ENCODE assay signal across 8 mouse cellular contexts in the genomic region with DNA sequence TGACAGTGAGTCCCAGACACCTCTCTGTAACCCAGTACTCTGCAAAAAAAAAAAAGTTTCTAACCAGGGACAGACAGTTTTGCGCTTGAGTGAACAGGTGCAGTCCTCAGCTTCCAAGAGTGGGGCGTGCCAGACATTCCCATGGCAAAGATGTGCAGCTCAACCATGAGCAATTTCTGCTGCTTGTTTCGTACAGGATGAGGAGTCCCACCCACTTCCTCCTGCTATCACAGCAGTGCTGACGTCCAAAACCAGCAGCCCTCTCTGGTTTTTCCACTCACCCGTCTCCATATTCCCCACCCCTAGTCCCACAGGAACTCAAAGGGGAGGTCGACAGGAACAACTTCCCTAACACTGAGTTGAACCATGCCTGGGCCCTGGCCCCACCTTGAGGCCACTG. TPM values are rescaled to one million over a fixed set of nuclear protein-coding genes. Genes with fewer than 3 reads are reported as not detected.
DNase-seq lines count a peak whose midpoint lies in the region; ATAC-seq and TF ChIP-seq lines count a peak whose summit lies in the region.
"Had no signal": no experiment of that assay in that cellular context is flagged by ENCODE, and none has a peak within 500 bp of the region (broad histone marks: within the 10 kb centered on the region; RNA-seq: fewer than 3 reads in every experiment).

No protein-coding gene starts in this region.

- no peak for DNase-seq in limb, embryonic 10.5 days (ENCODE audit: low spot score)
- peak; percentile 62 to 66 for DNase-seq in heart, postnatal 10 days
- peak; percentile 54 for DNase-seq in lung, postnatal 10 days
- no peak for DNase-seq in thymus, postnatal 25 days

- ATAC-seq in limb, embryonic 13.5 days (ENCODE audit: low FRiP score, low read depth) = no peak
- ATAC-seq in common myeloid progenitor, adult 5-6 weeks (replicated peaks; ENCODE audit: low read depth, poor library complexity, severe bottlenecking) = peak; percentile 45
- no peak for ATAC-seq in intestine, postnatal 0 days

- intact Hi-C loops in heart, postnatal 10 days (cut with DNase I) = no loop called here

- no peak overlapping the region for H3K9ac ChIP-seq in limb, embryonic 13.5 days
- H3K9ac ChIP-seq in intestine, postnatal 0 days (ENCODE audit: low read depth, low read length) = no peak overlapping the region

- 65% methylated on average over 6 of the region's 6 CpGs for WGBS in limb, embryonic 13.5 days
- 75% methylated on average over 6 of the region's 6 CpGs for whole genome bisulfite sequencing in limb, embryonic 10.5 days
- 57% methylated on average over 6 of the region's 6 CpGs for WGBS in intestine, postnatal 0 days

- H3K4me1 ChIP-seq in limb, embryonic 13.5 days = peaks cover 29% of the 10 kb centered on the region
- H3K4me1 ChIP-seq in limb, embryonic 10.5 days = peaks cover 57% of the 10 kb centered on the region
- peaks cover 16% of the 10 kb centered on the region for H3K4me1 ChIP-seq in intestine, postnatal 0 days (replicated peaks; ENCODE audit: control insufficient read depth, insufficient read depth, low read length)

- 0 out of 2 replicates have a peak overlapping the region, but pooled peaks have one; percentile 67 for H3K4me2 ChIP-seq in limb, embryonic 13.5 days (replicated peaks)
- H3K4me2 ChIP-seq in intestine, postnatal 0 days (replicated peaks; ENCODE audit: low read depth) = no peak overlapping the region

- H3K9me3 ChIP-seq in limb, embryonic 13.5 days = no peaks in the 10 kb centered on the region
- H3K9me3 ChIP-seq in limb, embryonic 10.5 days (replicated peaks) = no peaks in the 10 kb centered on the region
- no peaks in the 10 kb centered on the region for H3K9me3 ChIP-seq in intestine, postnatal 0 days (ENCODE audit: control insufficient read depth)

- H3K4me3 ChIP-seq in limb, embryonic 13.5 days = no peak overlapping the region
- H3K4me3 ChIP-seq in limb, embryonic 10.5 days = no peak overlapping the region
- no peak overlapping the region for H3K4me3 ChIP-seq in intestine, postnatal 0 days (ENCODE audit: low read depth, low read length)

- H3K27ac ChIP-seq in limb, embryonic 13.5 days = no peak overlapping the region
- no peak overlapping the region for H3K27ac ChIP-seq in limb, embryonic 10.5 days
- H3K27ac ChIP-seq in intestine, postnatal 0 days (ENCODE audit: low read depth, low read length) = no peak overlapping the region
- H3K27ac ChIP-seq: liver, embryonic 14.5 days had no signal

- TF ChIP-seq CTCF in intestine, postnatal 0 days (IDR thresholded peaks at IDR 0.05; ENCODE audit: low read depth) = no peak

- H3K27me3 ChIP-seq in limb, embryonic 13.5 days = peaks cover 34% of the 10 kb centered on the region
- H3K27me3 ChIP-seq in limb, embryonic 10.5 days (ENCODE audit: low read depth, poor library complexity, severe bottlenecking) = peaks cover 45% of the 10 kb centered on the region
- 0 out of 2 replicates have a peak, but pooled peaks cover 5% of the 10 kb centered on the region for H3K27me3 ChIP-seq in intestine, postnatal 0 days (replicated peaks; ENCODE audit: control insufficient read depth, insufficient read depth, low read length)

- no peaks in the 10 kb centered on the region for H3K36me3 ChIP-seq in limb, embryonic 13.5 days
- no peaks in the 10 kb centered on the region for H3K36me3 ChIP-seq in limb, embryonic 10.5 days
- no peaks in the 10 kb centered on the region for H3K36me3 ChIP-seq in intestine, postnatal 0 days (ENCODE audit: control insufficient read depth, insufficient read depth)

RNA-seq across cellular contexts. Expression of a gene that starts 7.5 kb away (rescaled TPM):
- polyA plus RNA-seq in limb, embryonic 13.5 days (2015; fragmentation: Nextera tagmentation; extraction: Ambion mirVana) = 0.37 and 0.78 TPM in 2 replicates
- polyA plus RNA-seq in limb, embryonic 10.5 days (2016; fragmentation: Nextera tagmentation; extraction: Ambion mirVana) = 1.4 and 2.1 TPM in 2 replicates
- total RNA-seq in common myeloid progenitor, adult 5-6 weeks (2017) = 0.78 and 4.5 TPM in 2 replicates
- under 1 TPM; 0.62 to 0.89 TPM for total RNA-seq in heart, postnatal 10 days (2021)
- 0.42 and 0.61 TPM in 2 replicates for polyA plus RNA-seq in intestine, postnatal 0 days (2015; fragmentation: Nextera tagmentation; extraction: Ambion mirVana)

RNA-seq across cellular contexts. Expression of a gene that starts 9.1 kb away (rescaled TPM):
- polyA plus RNA-seq in limb, embryonic 13.5 days (2015; fragmentation: Nextera tagmentation; extraction: Ambion mirVana) = 42.1 and 44.6 TPM in 2 replicates
- 56.6 and 56.7 TPM in 2 replicates for polyA plus RNA-seq in limb, embryonic 10.5 days (2016; fragmentation: Nextera tagmentation; extraction: Ambion mirVana)
- total RNA-seq in common myeloid progenitor, adult 5-6 weeks (2017) = 11.5 and 32.2 TPM in 2 replicates
- 10 to 100 TPM; 85.0 to 88.5 TPM for total RNA-seq in heart, postnatal 10 days (2021)
- 40.4 and 40.9 TPM in 2 replicates for polyA plus RNA-seq in intestine, postnatal 0 days (2015; fragmentation: Nextera tagmentation; extraction: Ambion mirVana)

RNA-seq across cellular contexts. Expression of a gene that starts 19.8 kb away (rescaled TPM):
- polyA plus RNA-seq in limb, embryonic 13.5 days (2015; fragmentation: Nextera tagmentation; extraction: Ambion mirVana) = 6.0 and 6.6 TPM in 2 replicates
- 8.4 and 8.9 TPM in 2 replicates for polyA plus RNA-seq in limb, embryonic 10.5 days (2016; fragmentation: Nextera tagmentation; extraction: Ambion mirVana)
- 0.05 TPM in 1 of 2 replicates, not detected in the other for total RNA-seq in common myeloid progenitor, adult 5-6 weeks (2017)
- 10 to 100 TPM; 44.0 to 44.4 TPM for total RNA-seq in heart, postnatal 10 days (2021)
- polyA plus RNA-seq in intestine, postnatal 0 days (2015; fragmentation: Nextera tagmentation; extraction: Ambion mirVana) = 3.5 and 3.7 TPM in 2 replicates

RNA-seq across cellular contexts. Expression of a gene that starts 28.8 kb away (rescaled TPM):
- 1.7 and 2.0 TPM in 2 replicates for polyA plus RNA-seq in limb, embryonic 13.5 days (2015; fragmentation: Nextera tagmentation; extraction: Ambion mirVana)
- polyA plus RNA-seq in limb, embryonic 10.5 days (2016; fragmentation: Nextera tagmentation; extraction: Ambion mirVana) = 0.13 and 0.30 TPM in 2 replicates
- total RNA-seq in common myeloid progenitor, adult 5-6 weeks (2017) = not detected in 2 replicates
- under 1 TPM; 0.12 to 0.22 TPM for total RNA-seq in heart, postnatal 10 days (2021)
- 0.08 and 0.17 TPM in 2 replicates for polyA plus RNA-seq in intestine, postnatal 0 days (2015; fragmentation: Nextera tagmentation; extraction: Ambion mirVana)
- polyA plus RNA-seq: liver, embryonic 14.5 days had no signal

RNA-seq across cellular contexts. Expression of a gene that starts 33.0 kb away (rescaled TPM):
- 2.7 and 3.1 TPM in 2 replicates for polyA plus RNA-seq in limb, embryonic 13.5 days (2015; fragmentation: Nextera tagmentation; extraction: Ambion mirVana)
- 15.0 and 19.3 TPM in 2 replicates for polyA plus RNA-seq in limb, embryonic 10.5 days (2016; fragmentation: Nextera tagmentation; extraction: Ambion mirVana)
- total RNA-seq in common myeloid progenitor, adult 5-6 weeks (2017) = 0.41 and 0.49 TPM in 2 replicates
- total RNA-seq in heart, postnatal 10 days (2021) = 10 to 100 TPM; 90.5 to 93.9 TPM
- 3.0 and 3.1 TPM in 2 replicates for polyA plus RNA-seq in intestine, postnatal 0 days (2015; fragmentation: Nextera tagmentation; extraction: Ambion mirVana)

Comparison
In these comparisons a context has a peak if more than half of its experiments do, and no peak if none do; other contexts are left out.
1. DNase-seq: peak in heart, postnatal 10 days (2 of 2) and lung, postnatal 10 days (single experiment); none in limb, embryonic 10.5 days (single experiment) and thymus, postnatal 25 days (single experiment).